Mouse (Mus musculus): ENCODE results near the gene Zkscan8.
"Not testable (repeated sequence)": the region's sequence is repeated elsewhere in the genome, so short reads cannot be mapped to it uniquely, and the experiment has no call there.

Gene Zkscan8

GRCm38 (mm10) chr13:21530781-21531201, at the start of gene Zkscan8:
Zkscan8 (minus strand) TSS chr13:21531120.
- DNase-seq, result peak; percentile 76

DNA sequence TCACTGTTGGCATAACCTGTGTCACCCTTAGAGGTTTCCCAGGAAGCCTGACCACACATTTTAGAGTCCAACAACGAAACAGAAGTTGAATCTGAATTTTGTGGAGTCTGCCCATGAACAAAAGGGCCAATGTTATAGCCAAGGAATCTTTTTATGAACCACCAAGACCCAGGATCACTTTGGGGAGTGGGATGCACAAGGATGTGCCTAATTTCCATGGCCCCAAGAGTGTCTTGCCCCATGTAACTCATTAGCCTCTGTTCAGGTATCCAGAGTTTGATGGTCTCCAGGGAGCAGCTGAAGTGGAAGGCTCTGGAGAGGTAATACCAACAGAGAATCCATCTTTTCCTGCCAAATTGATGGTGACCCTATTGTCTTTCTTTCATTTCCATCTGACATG, 28.9 kb upstream of the Zkscan8 start, which contains the start of gene Olfr1535:
TSS of gene Olfr1535 (minus strand) at position 101 of the 400 bp plus-strand sequence.
- DNase-seq, result no peak

DNA sequence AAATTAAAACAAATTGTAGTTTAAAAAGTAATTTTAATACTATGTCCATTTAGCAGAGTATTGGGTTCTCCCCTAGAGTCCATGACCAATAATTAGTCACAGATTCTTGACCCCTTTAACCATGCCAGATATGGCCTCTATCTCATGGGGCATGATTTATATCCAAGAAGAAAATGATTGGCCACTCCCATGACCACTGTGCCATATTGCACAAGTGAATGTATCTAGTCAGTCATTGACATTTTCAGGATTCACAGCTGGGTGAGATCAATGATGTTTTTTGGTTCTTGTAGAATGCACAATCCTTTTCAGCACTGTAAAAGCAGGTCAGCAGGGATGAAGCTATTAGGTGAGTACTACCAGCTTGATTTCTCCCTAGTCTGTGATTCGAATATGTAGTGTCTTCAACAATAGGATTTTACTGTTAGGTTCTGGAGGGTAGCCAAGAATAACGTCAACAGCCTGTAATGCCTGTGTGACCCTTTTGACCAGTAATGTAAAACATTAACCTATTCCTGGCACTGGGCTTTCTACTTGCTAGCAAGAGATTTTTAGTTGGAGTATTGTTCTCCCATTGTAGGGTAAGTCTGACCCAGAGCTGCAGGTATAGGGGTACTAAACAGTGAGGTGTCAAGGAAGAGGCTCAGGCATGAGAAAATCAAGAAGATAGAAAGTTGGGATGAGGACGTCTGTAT, 19.6 kb upstream of the Zkscan8 start:
- DNase-seq, result no peak

DNA sequence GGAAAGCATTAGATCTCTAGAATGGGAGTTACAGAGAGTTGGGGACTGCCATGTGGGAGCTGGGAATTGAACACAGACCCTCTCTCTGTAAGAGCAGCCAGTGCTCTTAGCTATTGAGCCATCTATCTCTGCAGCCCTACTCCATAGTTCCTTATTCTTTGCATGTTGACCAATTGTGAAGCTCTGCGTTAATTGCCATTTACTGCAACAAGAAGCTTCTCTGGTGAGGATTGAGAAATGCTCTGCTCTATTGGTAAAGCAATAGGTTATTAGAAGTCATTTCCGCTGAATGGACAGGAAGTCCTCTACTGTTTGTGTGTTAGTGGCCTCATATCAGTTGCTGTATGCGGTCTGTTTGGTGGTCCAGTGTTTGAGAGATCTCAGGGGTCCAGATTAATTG, 18.6 kb upstream of the Zkscan8 start:
- no peak for DNase-seq

DNA sequence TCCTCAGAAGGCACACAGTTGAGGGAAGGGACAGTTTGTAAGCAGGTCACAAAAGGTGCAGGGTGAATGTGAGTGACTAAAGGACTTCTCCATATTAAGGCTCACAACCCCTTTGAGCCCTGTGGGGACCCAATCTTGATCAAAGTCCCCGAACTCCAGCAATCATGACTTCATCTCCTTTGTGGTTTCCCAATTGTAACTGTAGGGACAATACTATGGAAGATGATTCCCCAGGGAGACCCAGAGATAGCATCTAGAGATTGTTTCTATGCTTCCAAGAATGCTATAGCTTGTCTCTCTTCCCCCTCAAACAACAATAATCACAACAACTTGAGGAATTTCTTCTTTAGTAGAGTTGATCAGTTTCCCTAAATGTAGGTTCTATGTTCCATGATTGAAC, 11.8 kb upstream of the Zkscan8 start, which contains the start of gene Olfr1366:
TSS of gene Olfr1366 (minus strand) at position 101 of the 400 bp plus-strand sequence.
- no peak for DNase-seq

DNA sequence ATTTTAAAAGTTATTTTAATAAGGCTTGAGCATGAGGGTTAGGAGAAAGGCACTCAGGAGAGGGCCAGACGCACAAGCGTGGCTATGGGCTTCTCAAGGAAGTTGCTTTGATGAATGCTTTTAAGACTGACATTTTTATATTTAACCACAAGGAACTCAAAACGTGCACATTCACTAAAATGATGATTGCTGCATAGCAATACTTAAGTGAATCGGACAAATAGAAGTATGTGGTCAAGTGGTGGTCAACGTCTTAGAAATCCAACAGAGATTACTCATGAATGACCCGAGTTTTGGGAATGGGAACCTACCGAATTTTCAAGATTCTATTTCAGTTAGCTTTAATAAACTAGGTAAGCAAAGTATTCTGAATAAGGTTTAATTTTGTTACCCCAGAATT, 784 bp downstream of the Zkscan8 start:
- DNase-seq, result no peak

- peak; percentile 71 for DNase-seq
Observed at GRCm38 (mm10) chr13:21506221-21506649, 24.7 kb downstream of the Zkscan8 start.

GRCm38 (mm10) chr13:21502296-21502695, 28.6 kb downstream of the Zkscan8 start:
- no peak for DNase-seq

- not testable (repeated sequence) for DNase-seq
Observed at GRCm38 (mm10) chr13:21501182-21501581, 29.7 kb downstream of the Zkscan8 start, which contains the start of gene Gm11273. Gm11273 (minus strand) TSS chr13:21501418.

DNA sequence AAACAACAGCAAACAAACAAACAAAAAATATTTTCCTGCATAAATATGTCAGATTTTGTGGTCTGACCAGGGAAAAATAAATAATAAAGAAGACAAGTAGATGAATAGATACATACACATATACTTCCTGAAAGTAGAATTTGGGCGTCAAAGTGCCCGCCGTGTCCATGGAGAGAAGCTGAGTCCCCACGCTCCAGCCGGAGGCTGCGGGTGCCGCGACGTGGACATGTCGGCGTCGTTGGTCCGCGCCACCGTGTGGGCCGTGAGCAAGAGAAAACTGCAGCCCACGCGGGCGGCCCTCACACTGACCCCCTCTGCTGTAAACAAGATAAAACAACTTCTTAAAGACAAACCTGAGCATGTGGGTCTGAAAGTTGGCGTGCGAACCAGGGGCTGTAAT, 35.8 kb downstream of the Zkscan8 start, which contains the start of gene AK157302:
TSS of gene AK157302 (plus strand) at position 144 of the 400 bp plus-strand sequence.
- peak; percentile 7 for DNase-seq

DNA sequence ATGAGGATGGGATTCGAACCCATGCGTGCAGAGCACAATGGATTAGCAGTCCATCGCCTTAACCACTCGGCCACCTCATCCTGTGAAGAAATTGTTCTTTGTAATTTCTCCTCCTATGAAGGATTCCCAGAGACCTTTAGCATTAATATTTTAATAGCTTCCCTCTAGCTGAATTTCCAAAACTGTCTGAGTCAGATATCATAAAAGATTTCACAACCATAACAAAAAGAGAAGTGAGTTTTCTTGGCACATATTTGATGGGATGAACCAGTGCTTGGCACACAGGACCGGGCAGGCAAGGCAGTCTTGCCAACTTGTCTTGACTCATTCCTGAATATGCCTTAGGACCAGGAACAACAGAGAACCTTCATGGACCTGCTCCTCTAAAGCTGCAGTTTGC, 38.1 kb downstream of the Zkscan8 start:
- DNase-seq, result no peak

- no peak for DNase-seq
Observed at GRCm38 (mm10) chr13:21486881-21487280, 44.0 kb downstream of the Zkscan8 start.

GRCm38 (mm10) chr13:21478759-21479670, 51.9 kb downstream of the Zkscan8 start, which contains the start of the genes Zkscan4 and Gm10065:
Zkscan4 (plus strand) TSS chr13:21478907.
Gm10065 (minus strand) TSS chr13:21479441.
- peak; percentile 69 for DNase-seq

GRCm38 (mm10) chr13:21472427-21472826, 58.5 kb downstream of the Zkscan8 start:
- no peak for DNase-seq

DNA sequence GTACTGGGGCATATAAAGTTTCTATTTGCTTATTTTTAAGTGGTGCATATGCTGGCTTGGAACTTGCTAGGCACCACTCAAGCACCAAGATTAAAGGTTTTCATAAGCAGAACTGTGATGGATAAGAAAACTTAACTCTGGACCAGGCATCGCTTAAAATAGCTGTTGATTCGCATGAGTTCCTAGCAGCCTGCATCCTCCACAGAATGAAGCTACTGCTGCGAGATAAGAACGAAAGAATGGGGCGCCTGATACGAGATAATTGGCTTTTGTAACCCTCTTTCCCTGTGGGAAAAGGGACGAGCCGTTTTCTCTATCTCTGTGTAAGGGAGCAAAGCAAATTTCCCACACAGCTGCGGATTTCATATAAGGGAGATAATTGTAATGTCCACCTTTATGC, 61.8 kb downstream of the Zkscan8 start:
- DNase-seq, result no peak

- DNase-seq, result peak; percentile 73
Observed at GRCm38 (mm10) chr13:21468061-21469019, 62.6 kb downstream of the Zkscan8 start, which contains the start of gene Nkapl. Nkapl (minus strand) TSS chr13:21468509.

DNA sequence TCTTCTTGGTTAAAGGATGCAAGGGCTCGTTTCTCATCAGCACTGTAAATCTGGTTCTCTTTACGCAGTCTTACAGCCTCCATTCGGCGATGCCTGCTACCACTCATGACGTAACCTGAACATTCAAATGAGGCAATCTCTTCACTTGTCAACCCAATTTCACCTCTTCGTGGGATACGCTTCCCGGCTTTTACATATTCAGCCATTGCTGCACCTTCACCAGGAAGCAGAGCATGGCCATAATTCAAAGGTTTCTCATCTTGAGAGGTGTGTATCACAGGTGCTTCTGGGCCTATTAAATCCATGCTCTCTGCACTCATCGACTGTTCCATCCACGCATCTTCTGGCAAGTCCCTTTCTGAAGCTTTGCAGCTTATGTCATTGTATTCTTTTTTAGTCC, 63.6 kb downstream of the Zkscan8 start:
- no peak for DNase-seq

Data from right cerebral cortex, postnatal 4 days (tissue).